Mouse (Mus musculus) fat pad, adult 2 months (tissue): ENCODE results near the gene Mpdz.

Source experiments
- DNase-seq: peaks from one replicate; pipeline ENCODE4 v3.0.0-alpha.2; 2011; ENCODE audit warnings: low read depth, low spot score; ENCODE audit errors: extremely low read depth

Gene Mpdz

GRCm38 (mm10) chr4:81442078-81442981 lies at the start of gene Mpdz:
Gene Mpdz, minus strand, starts transcription at chr4:81442815.
- DNase-seq, result no peak

- no peak for DNase-seq
Observed at GRCm38 (mm10) chr4:81490556-81490955, 47.9 kb upstream of the Mpdz start.

GRCm38 (mm10) chr4:81484603-81485002 lies 42.0 kb upstream of the Mpdz start:
- DNase-seq, result no peak

- no peak for DNase-seq
Observed at GRCm38 (mm10) chr4:81483887-81484602, 41.4 kb upstream of the Mpdz start.

- no peak for DNase-seq
Observed at GRCm38 (mm10) chr4:81483159-81483558, 40.5 kb upstream of the Mpdz start.

GRCm38 (mm10) chr4:81466821-81467220 lies 24.2 kb upstream of the Mpdz start:
- no peak for DNase-seq

GRCm38 (mm10) chr4:81465172-81465571 lies 22.6 kb upstream of the Mpdz start:
- no peak for DNase-seq

GRCm38 (mm10) chr4:81462253-81462652 lies 19.6 kb upstream of the Mpdz start:
- DNase-seq, result no peak

GRCm38 (mm10) chr4:81458921-81459320 lies 16.3 kb upstream of the Mpdz start:
- no peak for DNase-seq

- DNase-seq, result no peak
Observed at GRCm38 (mm10) chr4:81453806-81454205, 11.2 kb upstream of the Mpdz start.

- no peak for DNase-seq
Observed at GRCm38 (mm10) chr4:81452183-81452582, 9.6 kb upstream of the Mpdz start.

- no peak for DNase-seq
Observed at GRCm38 (mm10) chr4:81449413-81449812, 6.8 kb upstream of the Mpdz start.

GRCm38 (mm10) chr4:81443566-81443965 lies 951 bp upstream of the Mpdz start:
- DNase-seq, result no peak

GRCm38 (mm10) chr4:81433961-81434360 lies 8.7 kb downstream of the Mpdz start:
- DNase-seq, result no peak

GRCm38 (mm10) chr4:81430826-81431225 lies 11.8 kb downstream of the Mpdz start:
- no peak for DNase-seq

GRCm38 (mm10) chr4:81430105-81430504 lies 12.5 kb downstream of the Mpdz start:
- no peak for DNase-seq

- no peak for DNase-seq
Observed at GRCm38 (mm10) chr4:81429670-81430069, 12.9 kb downstream of the Mpdz start.

- DNase-seq, result no peak
Observed at GRCm38 (mm10) chr4:81423556-81423955, 19.1 kb downstream of the Mpdz start.

GRCm38 (mm10) chr4:81421621-81422020 lies 21.0 kb downstream of the Mpdz start:
- DNase-seq, result no peak

- DNase-seq, result no peak
Observed at GRCm38 (mm10) chr4:81415324-81416026, 27.1 kb downstream of the Mpdz start.

- DNase-seq, result no peak
Observed at GRCm38 (mm10) chr4:81414684-81415323, 27.8 kb downstream of the Mpdz start.
